Mouse (Mus musculus): ENCODE data around the gene Crtac1. TPM values are rescaled to one million over a fixed set of nuclear protein-coding genes. Genes with fewer than 3 reads are reported as not detected.

Crtac1 gene
- polyA plus RNA-seq, 1 experiment from 2014 or later, result 29.9 TPM

GRCm38 (mm10) chr19:42443887-42444409, 12.4 kb upstream of the Crtac1 start:
- Histone ChIP-seq H3K9ac (no peak overlapping the region), H3K27ac (no peak overlapping the region), H3K4me1 (replicated peaks) (peaks cover 5% of the 10 kb centered on the region; the same call in 1 of the 2 replicates), H3K4me2 (no peak overlapping the region), H3K4me3 (no peak overlapping the region), H3K36me3 (no peaks in the 10 kb centered on the region), H3K27me3 (no peaks in the 10 kb centered on the region), H3K9me3 (no peaks in the 10 kb centered on the region)
- no peak for ATAC-seq (ENCODE audit: low FRiP score)
- 9% methylated on average over 3 of the region's 3 CpGs for WGBS

GRCm38 (mm10) chr19:42443266-42443665, 11.7 kb upstream of the Crtac1 start:
- H3K4me1 ChIP-seq (replicated peaks), result peaks cover 5% of the 10 kb centered on the region; the same call in 1 of the 2 replicates
- no peaks in the 10 kb centered on the region for H3K9me3 ChIP-seq
- no peak overlapping the region for H3K4me2 ChIP-seq
- no peak for ATAC-seq (ENCODE audit: low FRiP score)
- no peak overlapping the region for H3K9ac ChIP-seq
- H3K27ac ChIP-seq, result no peak overlapping the region
- no peak overlapping the region for H3K4me3 ChIP-seq
- H3K36me3 ChIP-seq, result no peaks in the 10 kb centered on the region
- WGBS, result 75% methylated on average over 4 of the region's 4 CpGs
- no peaks in the 10 kb centered on the region for H3K27me3 ChIP-seq

GRCm38 (mm10) chr19:42442246-42443197, 10.9 kb upstream of the Crtac1 start:
- Histone ChIP-seq H3K36me3 (no peaks in the 10 kb centered on the region), H3K27me3 (no peaks in the 10 kb centered on the region), H3K9ac (no peak overlapping the region), H3K4me3 (no peak overlapping the region), H3K4me1 (replicated peaks) (peaks cover 5% of the 10 kb centered on the region; the same call in 1 of the 2 replicates), H3K27ac (no peak overlapping the region), H3K4me2 (no peak overlapping the region), H3K9me3 (no peaks in the 10 kb centered on the region)
- WGBS, result 66% methylated on average over 8 of the region's 8 CpGs
- 0 out of 2 replicates have a peak, but pooled peaks have one; percentile 35 for ATAC-seq (ENCODE audit: low FRiP score)

- WGBS, result 40% methylated on average over 3 of the region's 3 CpGs
- Histone ChIP-seq H3K27me3 (peaks cover 6% of the 10 kb centered on the region), H3K27ac (no peak overlapping the region), H3K36me3 (no peaks in the 10 kb centered on the region), H3K4me3 (no peak overlapping the region), H3K4me2 (no peak overlapping the region), H3K9ac (no peak overlapping the region), H3K4me1 (replicated peaks) (peaks cover 5% of the 10 kb centered on the region; the same call in 1 of the 2 replicates), H3K9me3 (no peaks in the 10 kb centered on the region)
- no peak for ATAC-seq (ENCODE audit: low FRiP score)
Measured at GRCm38 (mm10) chr19:42440089-42440488, 8.5 kb upstream of the Crtac1 start.

- no peak overlapping the region for H3K27ac ChIP-seq
- no peaks in the 10 kb centered on the region for H3K36me3 ChIP-seq
- H3K9ac ChIP-seq, result no peak overlapping the region
- WGBS, result 80% methylated on average over 9 of the region's 9 CpGs
- H3K4me2 ChIP-seq, result no peak overlapping the region
- no peak for ATAC-seq (ENCODE audit: low FRiP score)
- peaks cover 13% of the 10 kb centered on the region for H3K27me3 ChIP-seq
- no peaks in the 10 kb centered on the region for H3K9me3 ChIP-seq
- H3K4me1 ChIP-seq (replicated peaks), result peaks cover 5% of the 10 kb centered on the region; the same call in 1 of the 2 replicates
- H3K4me3 ChIP-seq, result no peak overlapping the region
Measured at GRCm38 (mm10) chr19:42439353-42439752, 7.8 kb upstream of the Crtac1 start.

GRCm38 (mm10) chr19:42435621-42436020, 4.0 kb upstream of the Crtac1 start:
- ATAC-seq (ENCODE audit: low FRiP score), result no peak
- H3K4me1 ChIP-seq (replicated peaks), result peaks cover 26% of the 10 kb centered on the region
- no peaks in the 10 kb centered on the region for H3K36me3 ChIP-seq
- no peak overlapping the region for H3K4me2 ChIP-seq
- WGBS, result 56% methylated on average over 4 of the region's 4 CpGs
- no peaks in the 10 kb centered on the region for H3K9me3 ChIP-seq
- H3K27me3 ChIP-seq, result peaks cover 37% of the 10 kb centered on the region
- H3K27ac ChIP-seq, result no peak overlapping the region
- no peak overlapping the region for H3K9ac ChIP-seq
- no peak overlapping the region for H3K4me3 ChIP-seq

GRCm38 (mm10) chr19:42432761-42433160, 1.2 kb upstream of the Crtac1 start:
- no peak for ATAC-seq (ENCODE audit: low FRiP score)
- Histone ChIP-seq H3K4me2 (peak overlapping the region; percentile 68), H3K4me1 (replicated peaks) (peaks cover 32% of the 10 kb centered on the region), H3K27me3 (peaks cover 46% of the 10 kb centered on the region), H3K27ac (peak overlapping the region; percentile 95), H3K4me3 (peak overlapping the region; percentile 58), H3K9me3 (no peaks in the 10 kb centered on the region), H3K36me3 (no peaks in the 10 kb centered on the region), H3K9ac (peak overlapping the region; percentile 87)
- 38% methylated on average over 8 of the region's 8 CpGs for WGBS

- peak; percentile 77 for ATAC-seq (ENCODE audit: low FRiP score)
- under 1% methylated on average over 30 of the region's 44 CpGs for WGBS
- peaks cover 32% of the 10 kb centered on the region for H3K4me1 ChIP-seq (replicated peaks)
Measured at GRCm38 (mm10) chr19:42432191-42432590, 608 bp upstream of the Crtac1 start.

GRCm38 (mm10) chr19:42430981-42431380, 602 bp downstream of the Crtac1 start:
- Histone ChIP-seq H3K36me3 (no peaks in the 10 kb centered on the region), H3K27ac (peak overlapping the region; percentile 95), H3K4me3 (peak overlapping the region; percentile 58), H3K9ac (peak overlapping the region; percentile 72), H3K27me3 (peaks cover 46% of the 10 kb centered on the region), H3K9me3 (no peaks in the 10 kb centered on the region), H3K4me1 (replicated peaks) (peaks cover 41% of the 10 kb centered on the region), H3K4me2 (peak overlapping the region; percentile 68)
- WGBS, result 3% methylated on average over 19 of the region's 19 CpGs
- ATAC-seq (ENCODE audit: low FRiP score), result peak; percentile 30

More at GRCm38 (mm10) chr19:42432191-42432590, 608 bp upstream of the Crtac1 start:
- Histone ChIP-seq H3K9me3 (no peaks in the 10 kb centered on the region), H3K27ac (peak overlapping the region; percentile 95), H3K4me3 (peak overlapping the region; percentile 58), H3K4me2 (peak overlapping the region; percentile 68), H3K27me3 (peaks cover 46% of the 10 kb centered on the region), H3K36me3 (no peaks in the 10 kb centered on the region), H3K9ac (peak overlapping the region; percentile 87)

- 0 out of 2 replicates have a peak overlapping the region, but pooled peaks have one; percentile 68 for H3K4me2 ChIP-seq
- H3K9ac ChIP-seq, result no peak overlapping the region
- no peaks in the 10 kb centered on the region for H3K9me3 ChIP-seq
- H3K4me3 ChIP-seq, result no peak overlapping the region
- WGBS, result 14% methylated on average over 3 of the region's 3 CpGs
- H3K4me1 ChIP-seq (replicated peaks), result peaks cover 51% of the 10 kb centered on the region
- no peak overlapping the region for H3K27ac ChIP-seq
- H3K27me3 ChIP-seq, result peaks cover 33% of the 10 kb centered on the region
- ATAC-seq (ENCODE audit: low FRiP score), result no peak
- no peaks in the 10 kb centered on the region for H3K36me3 ChIP-seq
Measured at GRCm38 (mm10) chr19:42429410-42429809, 2.2 kb downstream of the Crtac1 start.

GRCm38 (mm10) chr19:42425208-42425607, 6.4 kb downstream of the Crtac1 start:
- WGBS, result 13% methylated on average over 3 of the region's 3 CpGs
- Histone ChIP-seq H3K4me1 (replicated peaks) (peaks cover 41% of the 10 kb centered on the region), H3K4me3 (no peak overlapping the region), H3K36me3 (no peaks in the 10 kb centered on the region), H3K27ac (no peak overlapping the region), H3K9me3 (no peaks in the 10 kb centered on the region), H3K9ac (no peak overlapping the region), H3K27me3 (peaks cover 5% of the 10 kb centered on the region; the same call in 1 of the 2 replicates), H3K4me2 (no peak overlapping the region)
- no peak for ATAC-seq (ENCODE audit: low FRiP score)

GRCm38 (mm10) chr19:42415042-42415441, 16.5 kb downstream of the Crtac1 start:
- Histone ChIP-seq H3K9ac (no peak overlapping the region), H3K4me2 (no peak overlapping the region), H3K27ac (no peak overlapping the region), H3K9me3 (no peaks in the 10 kb centered on the region), H3K27me3 (0 out of 2 replicates have a peak, but pooled peaks cover 18% of the 10 kb centered on the region), H3K4me1 (replicated peaks) (peaks cover 8% of the 10 kb centered on the region), H3K4me3 (no peak overlapping the region), H3K36me3 (peaks cover 2% of the 10 kb centered on the region; the same call in 1 of the 2 replicates)
- 74% methylated on average over 8 of the region's 8 CpGs for WGBS
- no peak for ATAC-seq (ENCODE audit: low FRiP score)
